Mouse (Mus musculus): Measurements from ENCODE around the gene Gnb5. TPM values are rescaled to one million over a fixed set of nuclear protein-coding genes. Genes with fewer than 3 reads are reported as not detected.

Gene Gnb5
- polyA plus RNA-seq, 1 experiment from 2014 or later: 63.7 TPM

DNA sequence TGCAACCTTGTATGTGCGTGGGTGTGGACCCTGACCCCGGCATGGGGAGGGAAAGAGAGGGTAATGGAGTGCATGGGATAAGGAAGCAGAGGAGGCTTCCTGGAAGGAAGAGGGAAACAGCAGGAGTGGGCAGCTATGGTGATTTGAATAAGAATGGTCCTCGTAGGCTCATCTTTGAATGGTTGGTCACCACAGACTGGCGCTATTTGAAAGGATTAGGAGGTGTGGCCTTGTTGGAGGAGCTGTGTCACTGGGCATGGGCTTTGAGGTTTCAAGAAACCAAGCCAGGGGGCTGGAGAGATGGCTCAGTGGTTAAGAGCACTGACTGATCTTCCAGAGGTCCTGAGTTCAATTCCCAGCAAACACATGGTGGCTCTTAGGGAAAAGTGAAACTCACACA, 59.1 kb downstream of the Gnb5 start:
- WGBS: 80% methylated on average over 4 of the region's 4 CpGs
- no peak for ATAC-seq (ENCODE audit: low read depth)
- no peaks in the 10 kb centered on the region for H3K4me1 ChIP-seq (replicated peaks)
- no peaks in the 10 kb centered on the region for H3K27me3 ChIP-seq
- no peaks in the 10 kb centered on the region for H3K36me3 ChIP-seq
- H3K4me3 ChIP-seq: no peak overlapping the region
- no peak overlapping the region for H3K4me2 ChIP-seq
- peaks cover 4% of the 10 kb centered on the region; the same call in 1 of the 2 replicates for H3K9me3 ChIP-seq
- H3K27ac ChIP-seq (replicated peaks): no peak overlapping the region
- no peak overlapping the region for H3K9ac ChIP-seq

DNA sequence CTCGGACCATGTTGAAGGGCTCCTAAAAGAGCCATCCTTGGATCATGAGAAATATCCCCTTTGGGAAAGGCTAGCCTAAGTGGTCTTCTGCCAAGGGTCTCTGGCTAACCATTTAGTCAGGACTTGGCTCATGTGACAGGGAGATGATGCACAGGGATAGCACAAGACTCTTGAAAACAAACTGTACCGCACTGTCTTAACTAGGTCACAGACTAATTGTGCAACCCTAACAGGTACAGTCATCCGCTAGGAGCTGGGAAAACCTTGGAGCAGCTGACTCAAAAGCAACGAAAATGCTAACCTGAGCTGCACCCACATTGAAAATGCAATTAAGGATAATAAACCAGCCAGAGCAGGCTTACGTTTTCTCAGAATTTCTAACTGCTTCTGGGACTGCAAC, 60.1 kb downstream of the Gnb5 start:
- no peak overlapping the region for H3K27ac ChIP-seq (replicated peaks)
- no peaks in the 10 kb centered on the region for H3K27me3 ChIP-seq
- no peak overlapping the region for H3K4me3 ChIP-seq
- WGBS: 70% methylated on average over 5 of the region's 5 CpGs
- no peaks in the 10 kb centered on the region for H3K4me1 ChIP-seq (replicated peaks)
- ATAC-seq (ENCODE audit: low read depth): no peak
- H3K36me3 ChIP-seq: no peaks in the 10 kb centered on the region
- peaks cover 8% of the 10 kb centered on the region; the same call in 1 of the 2 replicates for H3K9me3 ChIP-seq
- no peak overlapping the region for H3K4me2 ChIP-seq
- no peak overlapping the region for H3K9ac ChIP-seq

DNA sequence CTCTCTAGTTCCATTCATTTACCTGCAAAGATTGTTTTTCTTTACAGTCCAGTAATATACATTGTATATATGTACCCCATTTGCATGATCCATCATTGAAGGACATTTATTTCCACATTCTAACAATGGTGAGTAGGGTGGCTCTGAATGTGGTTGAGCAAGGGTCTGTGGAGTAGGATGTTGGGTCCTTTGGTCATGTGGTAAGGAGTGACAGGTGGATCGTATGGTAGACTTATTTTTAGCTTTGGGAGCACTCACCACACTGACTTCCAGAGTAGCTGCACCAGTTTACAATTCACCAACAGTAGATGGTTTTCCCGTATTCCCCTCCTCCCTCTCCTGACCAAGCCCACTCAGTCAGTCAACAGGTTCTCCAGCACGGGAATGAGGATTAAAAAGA, 62.7 kb downstream of the Gnb5 start:
- 83% methylated on average over 3 of the region's 3 CpGs for WGBS
- no peaks in the 10 kb centered on the region for H3K36me3 ChIP-seq
- no peaks in the 10 kb centered on the region for H3K4me1 ChIP-seq (replicated peaks)
- H3K4me2 ChIP-seq: no peak overlapping the region
- ATAC-seq (ENCODE audit: low read depth): no peak
- H3K27me3 ChIP-seq: no peaks in the 10 kb centered on the region
- H3K9ac ChIP-seq: no peak overlapping the region
- H3K4me3 ChIP-seq: no peak overlapping the region
- peaks cover 8% of the 10 kb centered on the region; the same call in 1 of the 2 replicates for H3K9me3 ChIP-seq
- no peak overlapping the region for H3K27ac ChIP-seq (replicated peaks)

DNA sequence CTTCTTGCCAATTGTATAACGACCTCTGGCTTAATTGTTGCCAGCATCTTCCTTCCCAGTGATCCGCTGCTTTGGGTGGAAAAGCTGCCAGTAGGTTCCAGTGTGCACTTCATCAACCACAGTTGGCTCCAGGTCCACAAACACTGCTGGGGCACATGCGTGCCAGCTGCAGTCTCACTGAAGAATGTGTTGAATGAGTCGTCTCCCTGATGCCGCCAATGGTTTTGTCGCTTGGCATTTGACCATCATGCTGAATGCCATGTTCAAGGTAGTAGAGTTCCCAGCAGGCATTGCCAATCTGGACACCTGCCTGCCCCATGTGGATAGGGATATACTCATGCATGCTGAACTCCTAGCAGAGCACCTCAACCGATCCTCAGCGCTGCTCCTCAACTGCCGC, 69.5 kb downstream of the Gnb5 start:
- no peak for ATAC-seq (ENCODE audit: low read depth)
- H3K36me3 ChIP-seq: no peaks in the 10 kb centered on the region
- 0 out of 2 replicates have a peak, but pooled peaks cover under 1% of the 10 kb centered on the region for H3K9me3 ChIP-seq
- H3K9ac ChIP-seq: no peak overlapping the region
- 91% methylated on average over 9 of the region's 9 CpGs for WGBS
- no peaks in the 10 kb centered on the region for H3K4me1 ChIP-seq (replicated peaks)
- H3K4me3 ChIP-seq: no peak overlapping the region
- no peak overlapping the region for H3K27ac ChIP-seq (replicated peaks)
- no peak overlapping the region for H3K4me2 ChIP-seq
- no peaks in the 10 kb centered on the region for H3K27me3 ChIP-seq

DNA sequence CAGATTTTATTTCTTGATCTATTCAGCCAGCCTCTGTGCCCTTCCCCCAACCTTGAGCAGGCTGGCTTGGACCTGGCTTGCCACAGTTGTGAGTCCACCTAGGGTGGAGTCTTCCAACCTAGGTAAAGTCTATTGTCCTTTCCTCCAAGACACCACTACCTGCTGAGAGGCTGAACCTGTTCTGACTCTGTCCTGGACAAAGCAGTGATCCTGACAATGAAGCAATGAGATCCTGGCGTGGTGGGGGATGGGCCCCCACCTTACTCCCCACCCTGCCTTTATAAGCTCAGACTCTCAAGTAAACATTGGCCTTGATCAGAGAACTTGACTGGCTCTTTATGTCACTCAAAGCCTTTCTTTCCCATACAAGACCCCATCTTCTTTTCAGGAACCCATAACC, 70.3 kb downstream of the Gnb5 start:
- H3K27ac ChIP-seq (replicated peaks): no peak overlapping the region
- H3K9ac ChIP-seq: no peak overlapping the region
- no peaks in the 10 kb centered on the region for H3K4me1 ChIP-seq (replicated peaks)
- H3K36me3 ChIP-seq: no peaks in the 10 kb centered on the region
- no peak overlapping the region for H3K4me3 ChIP-seq
- no peaks in the 10 kb centered on the region for H3K27me3 ChIP-seq
- H3K4me2 ChIP-seq: no peak overlapping the region
- 86% methylated on average over 1 of the region's 1 CpGs for WGBS
- H3K9me3 ChIP-seq: no peaks in the 10 kb centered on the region
- no peak for ATAC-seq (ENCODE audit: low read depth)

DNA sequence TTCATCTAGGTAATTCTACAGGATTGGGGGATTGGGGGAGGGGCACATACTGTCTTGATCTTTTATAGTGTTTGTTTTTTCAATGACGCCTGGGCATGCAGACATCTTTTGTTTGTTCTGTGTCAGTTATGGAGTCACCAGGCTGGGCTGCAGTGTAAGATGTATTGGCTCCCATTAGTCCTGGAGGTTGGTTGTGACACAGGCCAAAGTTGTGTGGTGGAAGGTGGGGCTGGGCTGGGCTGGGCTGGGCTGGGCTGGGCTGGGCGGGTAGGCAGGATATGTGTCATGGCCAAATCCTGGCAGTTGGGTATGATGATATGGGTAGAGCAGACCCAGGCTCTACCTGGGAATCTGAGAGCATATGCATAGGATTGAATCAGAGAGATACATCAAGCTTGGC, 72.7 kb downstream of the Gnb5 start:
- Histone ChIP-seq H3K4me2 (no peak overlapping the region), H3K27ac (replicated peaks) (no peak overlapping the region), H3K36me3 (no peaks in the 10 kb centered on the region), H3K4me1 (replicated peaks) (no peaks in the 10 kb centered on the region), H3K4me3 (no peak overlapping the region), H3K9me3 (no peaks in the 10 kb centered on the region), H3K27me3 (no peaks in the 10 kb centered on the region), H3K9ac (no peak overlapping the region)
- 71% methylated on average over 2 of the region's 2 CpGs for WGBS
- no peak for ATAC-seq (ENCODE audit: low read depth)

DNA sequence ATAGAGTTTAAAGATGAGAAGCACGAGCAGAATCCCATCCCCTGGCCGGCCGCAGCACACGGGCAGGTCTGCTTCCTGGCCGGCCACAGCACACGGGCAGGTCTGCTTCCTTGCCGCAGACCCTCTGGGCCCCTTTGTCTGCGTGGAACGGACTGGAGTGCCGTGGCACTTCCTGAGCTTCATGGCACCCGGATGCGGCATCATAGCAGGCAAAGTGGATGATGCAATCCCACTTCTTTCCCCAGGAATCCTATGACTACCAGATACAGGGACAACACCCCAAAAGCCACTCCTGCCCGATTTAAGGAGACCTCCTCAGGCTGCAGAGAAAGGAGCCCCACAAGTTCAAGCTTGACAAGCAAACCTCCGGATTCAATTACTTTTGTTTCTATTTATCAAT, 76.7 kb downstream of the Gnb5 start:
- no peaks in the 10 kb centered on the region for H3K4me1 ChIP-seq (replicated peaks)
- H3K27ac ChIP-seq (replicated peaks): no peak overlapping the region
- WGBS: 95% methylated on average over 14 of the region's 14 CpGs
- H3K9ac ChIP-seq: no peak overlapping the region
- no peak overlapping the region for H3K4me3 ChIP-seq
- no peaks in the 10 kb centered on the region for H3K27me3 ChIP-seq
- no peaks in the 10 kb centered on the region for H3K9me3 ChIP-seq
- peaks cover 20% of the 10 kb centered on the region for H3K36me3 ChIP-seq
- no peak for ATAC-seq (ENCODE audit: low read depth)
- no peak overlapping the region for H3K4me2 ChIP-seq

DNA sequence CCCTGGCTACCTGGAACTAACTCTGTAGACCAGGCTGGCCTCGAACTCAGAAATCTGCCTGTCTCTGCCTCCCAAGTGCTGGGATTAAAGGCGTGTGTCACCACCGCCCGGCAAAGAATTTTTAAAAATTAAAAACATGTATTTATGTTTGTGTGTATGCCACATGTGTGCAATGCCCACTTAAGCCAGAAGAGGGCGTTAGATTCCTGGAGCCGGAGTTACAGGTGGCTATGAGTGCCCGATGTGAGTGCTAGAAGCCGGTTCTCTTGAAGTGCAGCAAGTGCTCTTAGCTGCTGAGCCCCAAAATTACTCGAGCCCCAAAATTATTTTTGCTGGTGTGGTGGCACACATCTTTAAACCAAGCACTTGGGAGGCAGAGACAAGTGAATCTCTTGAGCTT, 77.7 kb downstream of the Gnb5 start:
- H3K4me2 ChIP-seq: no peak overlapping the region
- ATAC-seq (ENCODE audit: low read depth): no peak
- no peak overlapping the region for H3K4me3 ChIP-seq
- H3K27ac ChIP-seq (replicated peaks): no peak overlapping the region
- peaks cover 26% of the 10 kb centered on the region for H3K36me3 ChIP-seq
- no peaks in the 10 kb centered on the region for H3K9me3 ChIP-seq
- H3K4me1 ChIP-seq (replicated peaks): no peaks in the 10 kb centered on the region
- H3K9ac ChIP-seq: no peak overlapping the region
- no peaks in the 10 kb centered on the region for H3K27me3 ChIP-seq
- 81% methylated on average over 9 of the region's 9 CpGs for WGBS

DNA sequence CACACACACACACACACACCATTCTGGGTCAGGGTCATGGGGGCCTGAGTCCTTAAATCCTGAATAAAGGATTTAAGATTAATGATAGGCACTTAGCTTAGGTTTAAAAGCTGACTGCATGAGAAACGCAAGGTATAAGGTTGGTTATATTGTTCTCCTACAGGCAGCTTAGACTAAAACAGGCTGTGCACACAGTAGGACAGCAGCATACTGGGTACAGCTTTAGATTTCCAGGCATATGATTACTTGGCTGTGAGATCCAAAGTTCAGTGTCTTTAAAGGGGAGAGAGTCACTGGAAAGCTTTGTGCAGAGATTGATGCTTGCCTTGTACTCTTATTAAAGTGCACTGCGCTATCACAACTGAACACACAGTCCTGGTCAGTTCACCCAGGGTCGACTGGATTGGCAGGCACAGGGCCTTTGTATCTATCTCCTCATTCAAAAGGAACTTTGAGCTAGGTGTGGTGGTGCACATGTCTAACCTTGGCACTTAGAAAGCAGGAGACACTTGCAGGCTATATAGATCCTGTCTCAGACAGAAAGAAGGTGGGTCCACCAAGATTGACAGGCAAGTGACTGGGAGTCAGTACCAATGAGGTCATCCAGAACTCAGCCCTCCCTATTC, 78.4 kb downstream of the Gnb5 start:
- Histone ChIP-seq H3K9ac (no peak overlapping the region), H3K4me2 (no peak overlapping the region), H3K4me1 (replicated peaks) (no peaks in the 10 kb centered on the region), H3K27ac (replicated peaks) (no peak overlapping the region), H3K27me3 (no peaks in the 10 kb centered on the region), H3K9me3 (no peaks in the 10 kb centered on the region), H3K36me3 (peaks cover 33% of the 10 kb centered on the region), H3K4me3 (no peak overlapping the region)
- no peak for ATAC-seq (ENCODE audit: low read depth)
- 82% methylated on average over 3 of the region's 3 CpGs for WGBS

DNA sequence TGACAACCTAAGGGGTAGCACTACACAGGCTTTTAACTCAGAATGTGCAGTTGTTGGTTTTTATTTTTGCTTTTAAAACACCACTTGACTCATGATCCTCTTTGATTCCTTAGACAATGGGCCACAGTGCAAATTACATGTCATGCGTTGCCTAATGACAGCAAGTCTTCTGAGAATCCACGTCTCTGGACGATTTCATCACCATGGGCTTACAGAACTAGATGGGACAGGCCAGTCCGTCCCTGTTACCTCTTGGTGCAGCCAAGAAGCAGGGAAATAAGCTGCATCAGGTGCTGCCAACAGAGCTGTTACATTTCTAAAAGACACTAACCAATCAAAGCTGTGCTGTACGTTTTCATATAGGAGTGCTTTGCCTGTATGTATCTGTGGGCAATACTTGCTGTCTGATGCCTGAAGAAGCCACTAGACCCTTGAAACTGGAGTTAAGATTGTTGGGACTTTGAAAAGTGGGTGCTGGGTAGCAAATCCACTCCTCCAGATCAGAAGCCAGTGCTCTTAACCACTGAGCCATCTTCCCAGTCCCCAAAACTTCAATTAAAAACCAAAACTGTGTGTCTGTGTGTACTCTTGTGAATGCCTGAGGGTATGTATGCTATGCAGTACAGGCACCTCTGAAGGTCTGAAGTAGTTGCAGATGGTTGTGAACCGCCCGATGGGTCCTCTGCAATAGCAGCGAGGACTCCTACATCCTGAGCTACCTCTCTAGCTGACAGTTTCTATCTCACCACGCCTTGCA, 79.3 kb downstream of the Gnb5 start:
- no peak overlapping the region for H3K4me3 ChIP-seq
- ATAC-seq (ENCODE audit: low read depth): no peak
- H3K27ac ChIP-seq (replicated peaks): no peak overlapping the region
- WGBS: 82% methylated on average over 9 of the region's 9 CpGs
- H3K27me3 ChIP-seq: no peaks in the 10 kb centered on the region
- no peak overlapping the region for H3K4me2 ChIP-seq
- H3K4me1 ChIP-seq (replicated peaks): no peaks in the 10 kb centered on the region
- H3K36me3 ChIP-seq: peaks cover 41% of the 10 kb centered on the region
- H3K9me3 ChIP-seq: no peaks in the 10 kb centered on the region
- H3K9ac ChIP-seq: no peak overlapping the region

DNA sequence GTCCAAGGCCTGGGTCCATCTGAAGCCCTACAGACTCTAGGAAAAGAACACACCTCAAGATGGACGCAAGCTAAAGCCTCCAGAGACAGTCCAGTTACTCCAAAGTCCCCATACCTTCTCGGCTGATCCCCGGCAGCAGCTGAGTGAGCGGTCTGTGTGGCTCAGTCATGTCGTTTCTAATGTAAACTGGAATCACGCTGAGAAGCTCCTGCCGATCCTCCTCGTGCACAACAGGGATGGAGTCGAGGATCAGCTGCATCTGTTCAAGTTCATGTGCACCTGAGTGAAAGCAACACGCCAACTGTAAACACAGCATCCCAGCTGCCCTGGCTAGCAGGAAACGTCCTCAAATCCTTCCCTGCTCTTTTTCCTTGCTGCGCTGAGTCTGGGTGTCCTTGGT, 87.2 kb downstream of the Gnb5 start:
- no peak overlapping the region for H3K9ac ChIP-seq
- H3K36me3 ChIP-seq: peaks cover 98% of the 10 kb centered on the region
- H3K4me1 ChIP-seq (replicated peaks): no peaks in the 10 kb centered on the region
- no peak for ATAC-seq (ENCODE audit: low read depth)
- no peaks in the 10 kb centered on the region for H3K9me3 ChIP-seq
- H3K4me3 ChIP-seq: no peak overlapping the region
- no peaks in the 10 kb centered on the region for H3K27me3 ChIP-seq
- no peak overlapping the region for H3K4me2 ChIP-seq
- H3K27ac ChIP-seq (replicated peaks): no peak overlapping the region
- 78% methylated on average over 12 of the region's 12 CpGs for WGBS

Data from neural tube, embryonic 13.5 days (tissue).